ENCODE assay signal across 9 mouse cellular contexts in genomic region chr5:143547384-143547783, GRCm38 (mm10). TPM values are rescaled to one million over a fixed set of nuclear protein-coding genes. Genes with fewer than 3 reads are reported as not detected.
DNase-seq lines count a peak whose midpoint lies in the region; ATAC-seq and TF ChIP-seq lines count a peak whose summit lies in the region.
"Had no signal": no experiment of that assay in that cellular context is flagged by ENCODE, and none has a peak within 500 bp of the region (broad histone marks: within the 10 kb centered on the region; RNA-seq: fewer than 3 reads in every experiment).

No protein-coding gene starts in this region.

- H3K9ac ChIP-seq in liver, postnatal 0 days (replicated peaks), result no peak overlapping the region
- H3K9ac ChIP-seq: midbrain, embryonic 12.5 days had no signal

- no peaks in the 10 kb centered on the region for H3K9me3 ChIP-seq in liver, postnatal 0 days (ENCODE audit: low read length)
- H3K9me3 ChIP-seq: midbrain, embryonic 12.5 days had no signal

- peaks cover 14% of the 10 kb centered on the region for H3K4me1 ChIP-seq in liver, postnatal 0 days (ENCODE audit: insufficient read depth)

- ATAC-seq in liver, postnatal 0 days, result peak; percentile 14; the same call in 1 of the 2 replicates

- H3K27ac ChIP-seq in liver, postnatal 0 days (ENCODE audit: low read depth), result no peak overlapping the region

- H3K36me3 ChIP-seq in liver, postnatal 0 days (replicated peaks; ENCODE audit: insufficient read depth, low read length), result 0 out of 2 replicates have a peak, but pooled peaks cover 4% of the 10 kb centered on the region
- H3K36me3 ChIP-seq: midbrain, embryonic 12.5 days had no signal

- no peak overlapping the region for H3K4me3 ChIP-seq in liver, postnatal 0 days (ENCODE audit: low read depth, low read length)

- no peak for TF ChIP-seq EP300 in liver, postnatal 0 days (IDR thresholded peaks at IDR 0.05; ENCODE audit: low read depth)

- WGBS in liver, postnatal 0 days (ENCODE audit: insufficient replicate concordance), result 4% methylated on average over 11 of the region's 11 CpGs

- intact Hi-C loops in gastrocnemius, postnatal 36 days (cut with DNase I), result loop anchor here (5.0 kb wide), 2 partner anchors 45 to 110 kb away; no protein-coding TSS in a partner anchor

- no peaks in the 10 kb centered on the region for H3K27me3 ChIP-seq in liver, postnatal 0 days (ENCODE audit: insufficient read depth, low read length)
- H3K27me3 ChIP-seq: midbrain, embryonic 12.5 days had no signal

- TF ChIP-seq CTCF in liver, postnatal 0 days (IDR thresholded peaks at IDR 0.05; ENCODE audit: low read depth), result peak; percentile 100

- H3K4me2 ChIP-seq in liver, postnatal 0 days (ENCODE audit: low read depth, low read length), result peak overlapping the region; percentile 75

- DNase-seq in B cell, adult 2 months, result peak; percentile 89 to 91
- peak; percentile 73 for DNase-seq in MEL-GATA-1-ER (ENCODE audit: extremely low read depth, low read depth)
- peak; percentile 87 for DNase-seq in cerebellum, adult 9-10 months
- DNase-seq in gastrocnemius, postnatal 36 days, result peak; percentile 63 to 71
- DNase-seq in kidney, postnatal 4 days, result peak; percentile 77 to 83
- peak; percentile 88 for DNase-seq in liver, postnatal 0 days
- DNase-seq in right cerebral cortex, adult 18-20 months, result peak; percentile 72
- DNase-seq in urinary bladder, postnatal 4 days (ENCODE audit: low spot score in 2 of 2), result peak; percentile 63 to 74

RNA-seq across cellular contexts. Expression of gene Rac1, which starts 19.5 kb away (rescaled TPM):
- total RNA-seq in gastrocnemius, postnatal 36 days (2021), result 100 to 1,000 TPM; 188 to 206 TPM
- 162 and 173 TPM in 2 replicates for polyA plus RNA-seq in liver, postnatal 0 days (2015; fragmentation: Nextera tagmentation; extraction: Ambion mirVana)
